Mouse (Mus musculus): ENCODE results near the gene Tssk1.

GRCm38 (mm10) chr16:17849486-17849885 is 44.5 kb upstream of the Tssk1 start:
- TF ChIP-seq ZC3H11A (IDR thresholded peaks at IDR 0.05; ENCODE audit: borderline replicate concordance, low read depth, low read length) (no peak), HCFC1 (IDR thresholded peaks at IDR 0.05; ENCODE audit: borderline replicate concordance, insufficient read depth, low read length) (no peak), CHD2 (IDR thresholded peaks at IDR 0.05; ENCODE audit: low read depth, low read length) (no peak), ZNF384 (IDR thresholded peaks at IDR 0.05; ENCODE audit: low read depth, low read length) (no peak), MAFK (IDR thresholded peaks at IDR 0.05; ENCODE audit: insufficient read depth, low read depth, low read length) (no peak)

All from ES-E14 (cell line).